Mouse (Mus musculus) bone marrow macrophage, adult 2 months (primary cell): Measurements from ENCODE around the gene Cryga.

ENCODE experiments used
- CTCF ChIP-seq: IDR thresholded peaks from 2 replicates; pipeline ENCODE4 v1.5.1; 2012; ENCODE audit warnings: low read depth, mild to moderate bottlenecking, low read length, moderate library complexity
- POLR2A ChIP-seq: IDR thresholded peaks from 2 replicates; pipeline ENCODE4 v1.6.1; 2012; ENCODE audit warnings: mild to moderate bottlenecking, low read depth, low read length, borderline replicate concordance

GRCm38 (mm10) chr1:65109756-65110435 lies 6.7 kb upstream of the Cryga start:
- no peak for TF ChIP-seq CTCF
- TF ChIP-seq POLR2A, result no peak
